Mouse (Mus musculus): ENCODE measurements around the gene Srebf2.

DNA sequence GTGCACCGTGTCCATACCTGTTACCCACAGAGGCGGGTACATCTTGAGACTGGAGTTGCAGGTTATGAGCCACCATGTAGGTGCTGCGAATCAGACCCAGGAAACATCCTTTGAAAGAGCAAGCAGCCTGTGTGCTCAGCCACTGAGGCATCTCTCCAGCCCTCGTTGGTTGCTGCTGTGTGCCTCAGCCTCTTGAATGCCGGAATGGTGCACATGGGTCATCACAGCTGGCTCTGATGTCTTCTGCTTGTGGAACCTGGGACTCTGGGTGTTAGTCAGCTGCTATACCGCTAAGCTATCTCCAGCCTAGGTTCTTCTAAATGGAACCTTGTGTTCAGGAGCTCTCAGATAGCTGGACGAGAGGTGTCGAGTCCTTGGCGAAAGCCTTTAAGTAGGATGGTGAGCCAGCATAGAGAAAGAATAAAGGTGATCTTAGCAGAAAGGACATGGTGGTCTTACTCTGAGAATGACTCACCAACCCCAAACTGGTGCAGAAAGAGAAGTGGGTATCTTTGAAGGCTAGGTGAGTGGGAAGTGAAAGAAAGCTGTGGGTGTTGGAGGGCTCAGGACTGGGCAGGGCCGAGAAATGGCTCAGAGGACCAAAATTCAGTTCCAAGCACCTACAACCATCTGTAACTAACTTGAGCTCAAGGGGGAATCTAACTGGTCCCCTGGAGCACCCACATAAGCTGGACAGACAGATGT, 16.5 kb downstream of the Srebf2 start:
- TF ChIP-seq CTCF (IDR thresholded peaks at IDR 0.05) (no peak), POLR2A (IDR thresholded peaks at IDR 0.05; ENCODE audit: insufficient read depth, low read depth, low read length) (no peak), EP300 (IDR thresholded peaks at IDR 0.05; ENCODE audit: insufficient read depth, low read depth, low read length) (no peak)
